Mouse (Mus musculus) embryonic facial prominence, embryonic 10.5 days (tissue): ENCODE data around the gene Cd79a. TPM values are rescaled to one million over a fixed set of nuclear protein-coding genes. Genes with fewer than 3 reads are reported as not detected.
"Not testable (repeated sequence)": the region's sequence is repeated elsewhere in the genome, so short reads cannot be mapped to it uniquely, and the experiment has no call there.

Experiments used
- DNase-seq: peaks from one replicate; pipeline ENCODE4 v3.0.0-alpha.2; 2017; ENCODE audit warnings: low spot score
- H3K27ac ChIP-seq: fragments of 300-500 bp; sonication (generic); replicated peaks from 2 replicates; pipeline ENCODE4 v1.5.1; 2016; ENCODE audit warnings: mild to moderate bottlenecking
- H3K27me3 ChIP-seq: fragments of 300-500 bp; sonication (generic); replicated peaks from 2 replicates; pipeline ENCODE4 v1.6.1; 2016; ENCODE audit warnings: low read depth, mild to moderate bottlenecking; ENCODE audit not compliant: poor library complexity, severe bottlenecking
- H3K36me3 ChIP-seq: fragments of 300-500 bp; sonication (generic); replicated peaks from 2 replicates; pipeline ENCODE4 v1.6.1; 2016; ENCODE audit warnings: mild to moderate bottlenecking, moderate library complexity
- H3K4me1 ChIP-seq: fragments of 300-500 bp; sonication (generic); 2 replicates; pipeline ENCODE4 v1.6.1; 2016
- H3K4me3 ChIP-seq: fragments of 300-500 bp; sonication (generic); 2 replicates; pipeline ENCODE4 v1.5.1; 2016; ENCODE audit warnings: mild to moderate bottlenecking, moderate library complexity
- H3K9me3 ChIP-seq: fragments of 300-500 bp; sonication (generic); 2 replicates; pipeline ENCODE4 v1.6.1; 2016; ENCODE audit warnings: mild to moderate bottlenecking
- WGBS: fragments of 180-500 bp; shearing (Covaris S2); methylation state at CpG from one replicate; pipeline ENCODE4 v1.1.7; 2016; 5-methylcytosine and 5-hydroxymethylcytosine counted together
- polyA plus RNA-seq: library from polyadenylated mRNA; unstranded; fragments of >200 nt; fragmentation: Nextera tagmentation; extraction: Ambion mirVana; gene quantifications from 2 replicates; pipeline ENCODE4 v1.2.1, GENCODE M21; 2016

Cd79a gene
- polyA plus RNA-seq, 1 experiment from 2014 or later: 0.26 TPM

DNA sequence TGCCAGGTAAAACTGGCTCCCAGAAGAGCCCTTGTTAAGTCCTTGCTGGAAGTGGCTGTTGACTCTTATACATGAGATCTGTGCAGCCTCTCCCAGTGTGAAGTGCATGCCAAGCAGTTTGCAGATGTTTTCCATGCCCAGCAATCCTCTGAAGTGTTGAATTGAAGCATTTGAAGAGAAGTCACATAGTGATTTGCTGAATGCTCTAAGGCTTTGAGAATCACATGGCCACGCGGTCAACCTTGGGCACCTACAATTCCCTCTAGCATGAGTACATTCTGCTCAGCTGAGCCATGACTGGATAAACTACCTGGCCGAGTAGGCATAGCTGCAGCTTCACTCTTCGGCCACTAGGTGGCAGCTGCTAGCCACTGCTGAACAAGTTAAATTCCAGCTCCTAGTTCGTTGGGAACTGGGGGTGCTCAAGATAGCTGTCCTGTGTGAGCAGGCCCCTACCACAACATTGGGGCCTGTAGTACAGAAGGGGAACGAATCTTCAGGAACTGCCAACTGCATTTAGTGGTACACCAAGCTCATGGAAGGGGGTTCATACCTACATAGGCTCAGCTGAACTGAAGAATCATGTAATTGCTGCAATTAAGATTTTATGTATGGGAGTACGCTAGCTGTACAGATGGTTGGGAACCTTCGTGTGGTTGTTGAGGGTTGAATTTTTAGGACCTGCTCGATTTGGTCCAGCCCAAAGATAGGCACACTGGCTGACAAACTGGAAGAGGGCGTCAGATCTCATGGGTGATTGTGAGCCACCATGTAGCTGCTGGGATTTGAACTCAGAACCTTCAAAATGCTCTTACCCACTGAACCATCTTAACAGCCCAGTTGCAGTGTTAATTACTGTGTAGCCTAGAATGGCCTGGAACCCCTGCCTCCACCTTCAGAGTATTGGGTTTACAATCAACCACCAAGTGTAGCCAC is 6.6 kb upstream of the Cd79a start:
- no peaks in the 10 kb centered on the region for H3K9me3 ChIP-seq
- peaks cover 64% of the 10 kb centered on the region for H3K36me3 ChIP-seq
- H3K4me1 ChIP-seq: peaks cover 25% of the 10 kb centered on the region
- no peaks in the 10 kb centered on the region for H3K27me3 ChIP-seq
- no peak overlapping the region for H3K4me3 ChIP-seq
- H3K27ac ChIP-seq: 0 out of 2 replicates have a peak overlapping the region, but pooled peaks have one; percentile 1
- peak; percentile 75 for DNase-seq
- 31% methylated on average over 10 of the region's 10 CpGs for WGBS

DNA sequence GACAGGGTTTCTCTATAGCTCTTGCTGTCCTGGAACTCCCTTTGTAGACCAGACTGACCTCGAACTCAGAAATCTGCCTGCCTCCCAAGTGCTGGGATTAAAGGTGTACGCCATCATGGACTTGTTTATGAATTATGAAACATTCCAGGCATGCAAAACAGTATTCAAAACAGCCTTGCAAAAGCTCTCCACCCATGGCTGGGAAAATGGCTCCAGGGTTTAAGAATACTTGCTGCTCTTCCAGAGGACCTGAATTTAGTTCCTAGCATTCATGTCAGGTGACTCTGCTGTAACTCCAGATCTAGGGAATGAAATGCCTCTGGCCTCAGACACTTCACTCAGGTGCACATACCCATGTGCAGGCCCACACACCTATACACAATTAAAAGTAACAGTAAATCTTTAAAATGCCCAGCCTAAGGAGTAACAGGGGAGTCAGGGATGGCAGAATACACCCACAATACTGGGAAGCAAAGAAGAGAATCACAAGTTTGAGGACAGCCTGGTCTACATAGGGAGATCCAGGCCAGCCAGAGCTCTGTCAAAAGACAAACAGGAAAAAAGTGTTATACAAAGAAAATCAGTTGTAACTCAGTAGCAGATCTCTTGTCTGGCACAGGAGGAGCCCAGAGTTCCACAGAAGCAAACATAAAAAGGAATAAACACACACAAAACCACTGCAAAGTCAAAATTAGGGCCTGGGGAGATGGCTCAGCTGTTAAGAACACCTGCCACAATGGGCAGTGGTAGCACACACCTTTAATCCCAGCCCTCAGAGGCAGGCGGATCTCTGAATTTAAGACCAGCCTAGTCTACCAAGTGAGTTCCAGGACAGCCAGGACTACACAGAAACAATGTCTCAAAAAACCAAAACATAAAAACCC is 5.7 kb upstream of the Cd79a start:
- Histone ChIP-seq H3K4me1 (peaks cover 16% of the 10 kb centered on the region), H3K4me3 (no peak overlapping the region), H3K27ac (no peak overlapping the region), H3K9me3 (no peaks in the 10 kb centered on the region), H3K27me3 (no peaks in the 10 kb centered on the region), H3K36me3 (peaks cover 54% of the 10 kb centered on the region)
- 69% methylated on average over 3 of the region's 3 CpGs for WGBS
- no peak for DNase-seq

DNA sequence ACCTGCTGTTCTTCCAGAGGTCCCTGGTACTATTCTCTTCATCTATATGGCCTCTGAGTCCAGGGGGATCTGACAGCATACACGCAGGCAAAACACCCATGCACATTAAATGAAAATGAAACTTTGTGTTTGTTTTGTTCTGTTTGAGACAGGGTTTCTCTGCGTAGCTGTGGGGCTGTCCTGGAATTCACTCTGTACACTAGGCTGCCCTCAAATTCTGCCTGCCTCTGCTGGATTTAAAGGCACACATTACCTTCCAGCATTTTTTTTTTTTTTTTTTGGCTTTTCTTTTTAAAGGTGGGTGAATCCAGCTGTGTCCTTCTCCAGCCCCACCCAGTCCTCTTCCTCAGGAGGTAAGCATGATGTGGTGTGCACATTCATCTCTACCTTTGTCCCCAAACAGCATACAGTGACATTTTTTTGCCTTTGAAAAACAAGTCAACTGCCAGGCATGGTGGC is 5.0 kb upstream of the Cd79a start:
- no peaks in the 10 kb centered on the region for H3K27me3 ChIP-seq
- H3K36me3 ChIP-seq: peaks cover 48% of the 10 kb centered on the region
- DNase-seq: no peak
- no peak overlapping the region for H3K4me3 ChIP-seq
- no peaks in the 10 kb centered on the region for H3K9me3 ChIP-seq
- 79% methylated on average over 2 of the region's 2 CpGs for WGBS
- H3K4me1 ChIP-seq: peaks cover 10% of the 10 kb centered on the region
- no peak overlapping the region for H3K27ac ChIP-seq

DNA sequence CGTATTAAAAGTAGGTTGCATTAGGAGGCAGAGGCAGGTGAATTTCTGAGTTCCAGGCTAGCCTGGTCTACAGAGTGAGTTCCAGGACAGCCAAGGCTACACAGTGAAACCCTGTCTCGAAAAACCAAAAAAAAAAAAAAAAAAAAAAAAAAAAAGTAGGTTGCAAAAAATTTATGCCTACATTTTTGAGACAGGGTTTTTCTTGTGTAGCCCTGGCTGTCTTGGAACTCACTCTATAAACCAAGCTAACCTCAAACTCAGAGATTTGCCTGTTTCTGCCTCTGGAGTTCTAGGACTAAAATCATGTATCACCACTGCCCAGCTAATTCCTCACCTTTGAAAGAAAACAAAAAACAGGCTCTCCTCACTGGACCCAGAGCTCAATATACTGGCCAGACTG is 1.4 kb upstream of the Cd79a start:
- 88% methylated on average over 2 of the region's 2 CpGs for WGBS

DNA sequence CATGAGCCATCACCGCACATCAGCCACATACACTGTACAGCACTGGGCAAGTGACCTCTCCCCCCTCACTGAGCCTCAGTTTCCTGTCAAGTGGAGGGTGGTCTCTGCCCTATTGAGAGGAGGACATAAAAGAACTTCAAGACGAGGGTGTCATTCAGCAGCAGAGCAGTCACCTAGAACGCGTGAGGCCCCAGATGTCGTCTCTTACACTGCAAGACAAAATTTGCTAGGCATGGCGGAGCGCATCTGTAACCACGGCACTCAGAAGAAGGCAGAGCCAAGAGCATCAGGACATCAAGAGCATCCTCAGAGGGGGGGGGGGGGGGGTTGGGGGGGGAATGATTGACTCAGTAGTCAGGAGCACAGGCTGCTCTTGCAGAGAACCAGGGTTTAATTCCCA is 912 bp upstream of the Cd79a start:
- no peaks in the 10 kb centered on the region for H3K27me3 ChIP-seq
- H3K4me1 ChIP-seq: peaks cover 4% of the 10 kb centered on the region
- H3K4me3 ChIP-seq: no peak overlapping the region
- H3K27ac ChIP-seq: no peak overlapping the region
- 88% methylated on average over 8 of the region's 8 CpGs for WGBS
- DNase-seq: no peak
- H3K36me3 ChIP-seq: peaks cover 6% of the 10 kb centered on the region
- no peaks in the 10 kb centered on the region for H3K9me3 ChIP-seq

More for the DNA sequence above, 1.4 kb upstream of the Cd79a start:
- H3K4me3 ChIP-seq, DNase-seq, H3K4me1 ChIP-seq, H3K9me3 ChIP-seq, H3K27me3 ChIP-seq, H3K27ac ChIP-seq: not testable (repeated sequence)
- H3K36me3 ChIP-seq: peaks cover 12% of the 10 kb centered on the region

DNA sequence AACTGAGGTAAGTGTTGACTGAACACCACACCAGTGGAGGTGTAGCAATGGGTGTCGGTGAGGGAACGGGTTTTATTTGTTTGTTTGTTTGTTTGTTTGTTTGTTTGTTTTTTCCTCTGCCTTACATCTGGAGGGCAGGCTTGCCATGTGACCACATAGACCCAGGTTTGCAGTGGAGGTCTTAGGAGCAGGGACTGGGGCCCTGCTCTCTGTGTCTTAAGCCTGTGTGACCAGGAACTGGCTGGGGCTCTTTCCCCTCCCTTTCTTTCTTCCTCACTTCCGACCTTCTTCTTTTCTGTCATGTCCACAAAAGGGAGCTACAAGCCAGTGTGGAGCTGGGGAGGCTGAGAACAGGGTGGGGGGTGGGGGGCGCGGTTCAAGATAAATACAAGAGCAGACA is 778 bp downstream of the Cd79a start:
- Histone ChIP-seq H3K27me3 (no peaks in the 10 kb centered on the region), H3K27ac (no peak overlapping the region), H3K4me3 (no peak overlapping the region), H3K9me3 (no peaks in the 10 kb centered on the region), H3K4me1 (peaks cover 16% of the 10 kb centered on the region), H3K36me3 (no peaks in the 10 kb centered on the region)
- no peak for DNase-seq
- 80% methylated on average over 5 of the region's 5 CpGs for WGBS

DNA sequence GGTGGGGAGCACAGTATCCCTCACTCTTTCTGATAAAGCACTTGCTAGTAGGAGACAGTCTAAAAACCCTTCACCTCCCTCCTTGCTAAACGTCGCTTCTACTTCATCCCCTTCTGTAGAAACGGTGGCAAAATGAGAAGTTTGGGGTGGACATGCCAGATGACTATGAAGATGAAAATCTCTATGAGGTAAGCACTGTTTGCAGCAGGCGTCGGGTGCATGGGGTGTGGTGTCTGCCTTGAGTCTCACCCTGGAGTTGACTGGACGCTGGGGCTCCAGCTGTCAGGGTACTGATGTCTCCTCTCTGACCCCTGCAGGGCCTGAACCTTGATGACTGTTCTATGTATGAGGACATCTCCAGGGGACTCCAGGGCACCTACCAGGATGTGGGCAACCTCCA is 3.9 kb downstream of the Cd79a start:
- 80% methylated on average over 6 of the region's 6 CpGs for WGBS
- Histone ChIP-seq H3K27me3 (no peaks in the 10 kb centered on the region), H3K27ac (no peak overlapping the region), H3K36me3 (no peaks in the 10 kb centered on the region), H3K9me3 (no peaks in the 10 kb centered on the region), H3K4me1 (peaks cover 43% of the 10 kb centered on the region), H3K4me3 (no peak overlapping the region)
- no peak for DNase-seq

DNA sequence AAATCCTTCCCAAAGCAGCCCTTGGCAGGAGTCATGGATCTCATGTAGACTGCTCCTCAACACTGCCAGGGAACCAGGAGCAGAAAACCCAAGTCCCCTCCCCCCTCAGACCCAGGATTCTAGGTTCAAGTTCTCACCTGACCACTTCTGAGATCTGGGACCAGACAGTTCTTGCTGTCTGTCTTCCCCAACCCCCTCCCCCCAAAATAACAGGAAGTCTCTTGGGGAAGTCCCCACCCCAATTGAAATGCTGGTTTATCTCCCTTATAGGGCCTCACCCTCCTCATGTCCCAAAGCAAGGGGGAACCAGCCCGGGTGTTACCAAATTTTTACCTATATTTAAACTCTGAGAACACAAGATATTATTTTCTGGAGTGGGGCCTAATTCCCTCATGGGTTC is 4.7 kb downstream of the Cd79a start:
- Histone ChIP-seq H3K4me1 (peaks cover 50% of the 10 kb centered on the region), H3K4me3 (peak overlapping the region; percentile 78; the same call in 1 of the 2 replicates), H3K27me3 (no peaks in the 10 kb centered on the region), H3K27ac (peak overlapping the region; percentile 88), H3K36me3 (no peaks in the 10 kb centered on the region), H3K9me3 (no peaks in the 10 kb centered on the region)
- no peak for DNase-seq
- WGBS: 80% methylated on average over 1 of the region's 1 CpGs

DNA sequence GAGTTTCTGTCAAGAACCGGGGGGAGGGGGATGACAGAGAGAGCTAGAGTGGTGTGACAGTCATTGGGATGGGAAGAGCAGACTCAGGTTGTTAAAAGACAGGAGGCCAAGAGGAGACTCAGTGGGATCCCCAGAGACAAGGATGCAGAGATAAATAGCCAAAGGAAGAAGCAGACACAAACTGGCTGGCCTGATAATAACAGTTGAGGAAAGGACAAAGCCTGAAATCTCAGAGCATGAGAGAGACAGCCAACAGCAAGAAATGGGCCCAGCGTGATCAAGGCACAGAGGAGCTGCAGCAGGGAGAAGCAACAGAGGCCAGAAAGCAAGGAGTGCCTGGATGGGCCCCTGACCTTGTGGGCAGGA is 5.1 kb downstream of the Cd79a start:
- peaks cover 52% of the 10 kb centered on the region for H3K4me1 ChIP-seq
- DNase-seq: no peak
- peak overlapping the region; percentile 88 for H3K27ac ChIP-seq
- 57% methylated on average over 2 of the region's 2 CpGs for WGBS
- H3K27me3 ChIP-seq: no peaks in the 10 kb centered on the region
- no peaks in the 10 kb centered on the region for H3K9me3 ChIP-seq
- H3K4me3 ChIP-seq: peak overlapping the region; percentile 78
- H3K36me3 ChIP-seq: no peaks in the 10 kb centered on the region

DNA sequence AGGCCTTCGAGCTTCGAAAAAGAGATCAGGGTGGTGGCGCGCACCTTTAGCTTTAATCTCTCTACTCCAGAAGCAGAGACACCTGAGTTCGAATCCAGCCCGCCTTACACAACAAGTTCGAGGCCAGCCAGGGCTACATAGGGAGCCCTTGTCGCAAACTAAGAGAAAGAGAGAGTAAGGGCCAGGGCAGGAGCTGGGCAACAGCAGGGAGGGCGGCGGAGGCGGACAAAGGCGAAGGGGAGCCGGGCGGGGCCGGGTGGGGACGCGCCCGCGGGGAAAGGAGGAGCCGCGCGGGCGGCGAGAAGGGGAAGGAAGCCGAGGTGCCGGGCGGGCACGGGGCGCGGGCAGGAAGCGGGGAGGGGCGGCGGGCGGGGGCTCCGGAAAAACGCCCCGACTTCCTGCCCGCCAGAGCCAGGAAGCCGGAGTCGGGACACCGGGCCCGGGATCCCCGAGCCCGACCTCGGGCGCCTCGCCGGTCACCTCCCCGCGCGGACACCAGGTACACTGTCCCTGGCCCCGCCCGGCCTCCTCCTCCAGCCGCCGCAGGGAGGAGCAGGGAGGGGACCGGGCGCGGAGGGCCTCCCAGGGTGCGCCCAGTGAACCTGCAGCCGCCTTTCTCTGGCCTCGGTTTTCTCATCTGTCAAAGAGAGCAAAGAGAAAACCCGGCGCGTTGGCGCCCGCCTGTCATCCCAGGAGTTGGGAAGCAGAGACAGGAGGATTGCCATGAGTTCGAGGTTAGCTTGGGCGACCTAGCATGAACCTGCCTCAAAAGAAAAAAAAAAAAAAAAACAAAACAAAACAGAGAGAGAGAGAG is 5.7 kb downstream of the Cd79a start, which contains the start of gene Arhgef1:
Gene Arhgef1 (plus strand): TSS at position 283 of the 814 bp plus-strand sequence.
- Histone ChIP-seq H3K9me3 (no peaks in the 10 kb centered on the region), H3K4me1 (peaks cover 56% of the 10 kb centered on the region), H3K4me3 (peak within 1 kb of the TSS; percentile 78), H3K36me3 (peaks cover 4% of the 10 kb centered on the region; the same call in 1 of the 2 replicates), H3K27me3 (no peaks in the 10 kb centered on the region), H3K27ac (peak within 1 kb of the TSS; percentile 88)
- 5% methylated on average over 67 of the region's 68 CpGs for WGBS
- peak; percentile 69 for DNase-seq

DNA sequence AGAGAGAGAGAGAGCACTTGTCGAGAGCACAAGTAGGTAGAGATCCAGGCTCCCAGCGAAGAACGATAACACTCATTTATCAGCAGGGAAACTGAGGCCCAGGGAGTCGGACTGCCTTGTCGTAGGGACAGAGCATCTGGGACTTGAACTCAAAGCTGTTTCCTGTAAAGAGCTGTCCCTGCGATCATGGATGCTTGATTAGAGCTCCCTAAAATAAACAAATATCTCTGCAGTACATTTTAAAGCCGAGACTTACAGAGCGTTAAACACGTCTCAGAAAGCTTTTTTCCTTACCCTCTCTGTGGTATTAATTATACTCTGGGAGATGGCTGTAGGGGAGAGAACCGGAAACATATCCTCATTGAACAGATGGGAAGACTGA is 6.3 kb downstream of the Cd79a start:
- Histone ChIP-seq H3K27ac (peak overlapping the region; percentile 88), H3K36me3 (peaks cover 10% of the 10 kb centered on the region), H3K9me3 (no peaks in the 10 kb centered on the region), H3K4me1 (peaks cover 60% of the 10 kb centered on the region), H3K27me3 (no peaks in the 10 kb centered on the region), H3K4me3 (peak overlapping the region; percentile 78)
- 39% methylated on average over 10 of the region's 10 CpGs for WGBS
- DNase-seq: no peak

DNA sequence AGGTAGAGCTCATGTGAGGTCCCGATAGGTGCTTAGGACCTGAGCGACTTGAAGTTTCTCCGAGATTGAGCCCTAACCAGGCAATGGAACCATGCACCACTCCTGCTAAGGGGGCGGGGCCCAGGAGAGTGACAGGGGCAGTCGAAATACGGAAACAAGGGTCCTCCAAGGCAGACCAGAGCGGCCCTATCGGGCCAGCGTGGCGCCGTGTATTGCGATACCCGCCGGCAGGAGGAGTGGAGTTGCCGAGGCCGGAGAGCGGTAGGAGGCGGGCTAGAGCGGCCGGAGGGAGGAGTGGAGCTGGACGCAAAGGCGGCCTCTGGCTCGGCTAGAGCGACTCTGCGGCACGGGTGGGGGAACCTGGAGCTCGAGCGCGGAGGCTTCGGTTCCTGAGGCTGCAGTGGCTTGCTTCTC is 6.9 kb downstream of the Cd79a start:
- peak overlapping the region; percentile 79 for H3K27ac ChIP-seq
- H3K27me3 ChIP-seq: no peaks in the 10 kb centered on the region
- peak; percentile 98 for DNase-seq
- under 1% methylated on average over 30 of the region's 30 CpGs for WGBS
- H3K4me1 ChIP-seq: peaks cover 60% of the 10 kb centered on the region
- no peaks in the 10 kb centered on the region for H3K9me3 ChIP-seq
- peak overlapping the region; percentile 78 for H3K4me3 ChIP-seq
- peaks cover 16% of the 10 kb centered on the region for H3K36me3 ChIP-seq
